ENCODE assay signal across 19 mouse cellular contexts in the genomic region with DNA sequence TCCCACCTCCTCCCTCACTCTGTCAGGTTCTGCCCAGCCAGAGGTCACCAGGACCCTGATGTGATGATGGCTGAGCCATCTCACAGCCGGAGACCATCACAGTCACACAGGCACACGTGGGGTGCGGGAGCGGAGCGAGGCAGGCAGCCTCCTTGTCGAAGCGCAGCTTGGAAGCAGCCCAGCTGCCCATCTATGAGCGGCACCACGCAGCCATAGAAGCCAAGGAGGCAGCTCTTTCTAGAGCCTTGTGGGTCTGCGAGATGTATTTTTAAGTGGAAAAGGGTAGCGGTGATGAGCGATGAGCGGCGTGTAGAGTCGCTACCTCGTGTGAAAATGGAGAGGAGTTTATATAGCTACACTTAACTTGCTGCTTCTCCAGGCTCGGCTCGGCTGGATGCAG. TPM values are rescaled to one million over a fixed set of nuclear protein-coding genes. Genes with fewer than 3 reads are reported as not detected.
A peak's percentile ranks its signal among the peaks of the same experiment; 100 is the strongest.
DNase-seq lines count a peak whose midpoint lies in the region; ATAC-seq and TF ChIP-seq lines count a peak whose summit lies in the region.
"Had no signal": no experiment of that assay in that cellular context is flagged by ENCODE, and none has a peak within 500 bp of the region (broad histone marks: within the 10 kb centered on the region; RNA-seq: fewer than 3 reads in every experiment).

No protein-coding gene starts in this region.

- intact Hi-C loops in heart, postnatal 36 days (cut with DNase I), result no loop called here

- peaks cover 22% of the 10 kb centered on the region; the same call in 1 of the 2 replicates for H3K27me3 ChIP-seq in heart, embryonic 16.5 days (ENCODE audit: control insufficient read depth, insufficient read depth, low read length)
- peaks cover 22% of the 10 kb centered on the region; the same call in 1 of the 2 replicates for H3K27me3 ChIP-seq in lung, embryonic 14.5 days (ENCODE audit: insufficient read depth, low read length)
- no peaks in the 10 kb centered on the region for H3K27me3 ChIP-seq in lung, postnatal 0 days (replicated peaks; ENCODE audit: insufficient read depth, low read length)
- peaks cover 4% of the 10 kb centered on the region for H3K27me3 ChIP-seq in stomach, embryonic 16.5 days (ENCODE audit: control insufficient read depth, insufficient read depth, low read length)

- no peak for TF ChIP-seq CTCF in lung, embryonic 14.5 days (IDR thresholded peaks at IDR 0.05; ENCODE audit: low read depth)
- no peak for TF ChIP-seq CTCF in lung, postnatal 0 days (IDR thresholded peaks at IDR 0.05)
- no peak for TF ChIP-seq CTCF in olfactory bulb, adult 2 months (IDR thresholded peaks at IDR 0.05; ENCODE audit: insufficient read depth, low read depth, low read length)

- 0 out of 2 replicates have a peak overlapping the region, but pooled peaks have one; percentile 12 for H3K9ac ChIP-seq in heart, embryonic 16.5 days (ENCODE audit: low read length)
- no peak overlapping the region for H3K9ac ChIP-seq in lung, embryonic 14.5 days
- H3K9ac ChIP-seq in lung, postnatal 0 days (replicated peaks; ENCODE audit: low read depth), result no peak overlapping the region
- no peak overlapping the region for H3K9ac ChIP-seq in stomach, embryonic 16.5 days (ENCODE audit: low read length)
- H3K9ac ChIP-seq: forebrain, embryonic 13.5 days; lung, embryonic 15.5 days had no signal

- no peak overlapping the region for H3K4me3 ChIP-seq in heart, embryonic 16.5 days (ENCODE audit: low read length)
- no peak overlapping the region for H3K4me3 ChIP-seq in lung, embryonic 14.5 days (ENCODE audit: low read depth, low read length)
- no peak overlapping the region for H3K4me3 ChIP-seq in lung, postnatal 0 days (ENCODE audit: low read depth, low read length)
- H3K4me3 ChIP-seq in olfactory bulb, adult 2 months (ENCODE audit: insufficient read depth, low read depth, low read length), result peak overlapping the region; percentile 2; the same call in 1 of the 2 replicates
- H3K4me3 ChIP-seq in stomach, embryonic 16.5 days (replicated peaks; ENCODE audit: low read length), result no peak overlapping the region
- H3K4me3 ChIP-seq: forebrain, embryonic 13.5 days; lung, embryonic 15.5 days had no signal

- H3K27ac ChIP-seq in heart, embryonic 16.5 days (ENCODE audit: low read length), result no peak overlapping the region
- no peak overlapping the region for H3K27ac ChIP-seq in lung, embryonic 14.5 days (ENCODE audit: low read depth)
- H3K27ac ChIP-seq in lung, postnatal 0 days (ENCODE audit: low read length), result no peak overlapping the region
- peak overlapping the region; percentile 97 for H3K27ac ChIP-seq in olfactory bulb, adult 2 months (ENCODE audit: insufficient read depth, low read depth, low read length)
- no peak overlapping the region for H3K27ac ChIP-seq in stomach, embryonic 16.5 days (ENCODE audit: low read length)
- H3K27ac ChIP-seq: forebrain, embryonic 13.5 days; lung, embryonic 15.5 days had no signal

- no peaks in the 10 kb centered on the region for H3K9me3 ChIP-seq in heart, embryonic 16.5 days (replicated peaks; ENCODE audit: control insufficient read depth, low read length)
- H3K9me3 ChIP-seq in lung, embryonic 14.5 days (ENCODE audit: low read depth, low read length), result no peaks in the 10 kb centered on the region
- no peaks in the 10 kb centered on the region for H3K9me3 ChIP-seq in lung, postnatal 0 days (ENCODE audit: low read length)
- H3K9me3 ChIP-seq in stomach, embryonic 16.5 days (replicated peaks; ENCODE audit: control insufficient read depth, low read length), result no peaks in the 10 kb centered on the region
- H3K9me3 ChIP-seq: forebrain, embryonic 13.5 days; lung, embryonic 15.5 days had no signal

- no peak for TF ChIP-seq POLR2A in olfactory bulb, adult 2 months (IDR thresholded peaks at IDR 0.05; ENCODE audit: insufficient read depth, low read depth, low read length)

- WGBS in heart, embryonic 16.5 days, result 29% methylated on average over 18 of the region's 18 CpGs
- WGBS in lung, embryonic 14.5 days, result 15% methylated on average over 18 of the region's 18 CpGs
- 23% methylated on average over 18 of the region's 18 CpGs for WGBS in lung, postnatal 0 days
- WGBS in olfactory bulb, adult 2 months, result 10% methylated on average over 18 of the region's 18 CpGs
- WGBS in stomach, embryonic 16.5 days, result 40% methylated on average over 18 of the region's 18 CpGs

- H3K4me2 ChIP-seq in heart, embryonic 16.5 days (ENCODE audit: low read depth, low read length), result peak overlapping the region; percentile 19; the same call in 1 of the 2 replicates
- 0 out of 2 replicates have a peak overlapping the region, but pooled peaks have one; percentile 24 for H3K4me2 ChIP-seq in lung, embryonic 14.5 days
- H3K4me2 ChIP-seq in lung, postnatal 0 days (replicated peaks; ENCODE audit: low read depth, low read length), result no peak overlapping the region
- 0 out of 2 replicates have a peak overlapping the region, but pooled peaks have one; percentile 11 for H3K4me2 ChIP-seq in stomach, embryonic 16.5 days (ENCODE audit: low read depth, low read length)
- H3K4me2 ChIP-seq: forebrain, embryonic 13.5 days; lung, embryonic 15.5 days had no signal

- H3K4me1 ChIP-seq in heart, embryonic 16.5 days (ENCODE audit: control insufficient read depth, insufficient read depth, low read length), result peaks cover 3% of the 10 kb centered on the region
- H3K4me1 ChIP-seq in lung, embryonic 14.5 days (ENCODE audit: insufficient read depth), result no peaks in the 10 kb centered on the region
- H3K4me1 ChIP-seq in lung, postnatal 0 days (ENCODE audit: insufficient read depth, low read depth, low read length), result no peaks in the 10 kb centered on the region
- peaks cover 85% of the 10 kb centered on the region for H3K4me1 ChIP-seq in olfactory bulb, adult 2 months (ENCODE audit: control insufficient read depth, insufficient read depth, low read length)
- H3K4me1 ChIP-seq in stomach, embryonic 16.5 days (ENCODE audit: control insufficient read depth, insufficient read depth, low read length), result no peaks in the 10 kb centered on the region
- H3K4me1 ChIP-seq: forebrain, embryonic 13.5 days; lung, embryonic 15.5 days had no signal

- TF ChIP-seq EP300 in lung, postnatal 0 days (IDR thresholded peaks at IDR 0.05), result no peak

- no peak for ATAC-seq in heart, embryonic 16.5 days (replicated peaks; ENCODE audit: extremely low read depth, insufficient read depth, low FRiP score)
- peak; percentile 47; the same call in 1 of the 2 replicates for ATAC-seq in lung, embryonic 14.5 days (ENCODE audit: insufficient read depth)
- ATAC-seq in lung, postnatal 0 days, result no peak
- no peak for ATAC-seq in stomach, embryonic 16.5 days (ENCODE audit: insufficient read depth, low FRiP score)
- ATAC-seq: forebrain, embryonic 13.5 days had no signal

- no peaks in the 10 kb centered on the region for H3K36me3 ChIP-seq in heart, embryonic 16.5 days (ENCODE audit: control insufficient read depth, insufficient read depth)
- H3K36me3 ChIP-seq in lung, embryonic 14.5 days (ENCODE audit: insufficient read depth), result no peaks in the 10 kb centered on the region
- H3K36me3 ChIP-seq in lung, postnatal 0 days (ENCODE audit: insufficient read depth, low read length), result no peaks in the 10 kb centered on the region
- H3K36me3 ChIP-seq in stomach, embryonic 16.5 days (ENCODE audit: control insufficient read depth, insufficient read depth, low read length), result no peaks in the 10 kb centered on the region
- H3K36me3 ChIP-seq: lung, embryonic 15.5 days had no signal

- DNase-seq in heart, postnatal 36 days, result no peak
- peak; percentile 48 for DNase-seq in lung, embryonic 14.5 days
- no peak for DNase-seq in lung, postnatal 0 days (ENCODE audit: low spot score)
- DNase-seq in retina, embryonic 14.5 days (ENCODE audit: low spot score), result no peak
- DNase-seq: gastrocnemius, postnatal 14 days; heart, postnatal 14 days; kidney, adult 18-20 months; kidney, postnatal 4 days; thymus, postnatal 14 days had no signal

RNA-seq across cellular contexts. Expression of a gene that starts 11.5 kb away (rescaled TPM):
- polyA plus RNA-seq in heart, embryonic 16.5 days (2015; fragmentation: Nextera tagmentation; extraction: Ambion mirVana), result 0.22 and 0.44 TPM in 2 replicates
- under 1 TPM in 1 of 2 experiments, not detected in 1; 0.11 TPM for total RNA-seq in heart, postnatal 36 days (2021)
- not detected in 2 replicates for polyA plus RNA-seq in lung, embryonic 14.5 days (2014; fragmentation: Nextera tagmentation; extraction: Ambion mirVana)
- polyA plus RNA-seq in lung, postnatal 0 days (2015; fragmentation: Nextera tagmentation; extraction: Ambion mirVana), result not detected in 2 replicates
- polyA plus RNA-seq in olfactory bulb, adult 2 months (2012; ENCODE audit: insufficient read depth, insufficient read length, low replicate concordance, missing spikeins), result 142 TPM in 1 of 2 replicates, not detected in the other
- not detected in 2 replicates for polyA plus RNA-seq in stomach, embryonic 16.5 days (2015; fragmentation: Nextera tagmentation; extraction: Ambion mirVana)
- total RNA-seq: CH12.LX; liver, adult 2 months; megakaryocyte, adult 5-6 weeks had no signal
- polyA plus RNA-seq: embryonic facial prominence, embryonic 11.5 days; forebrain, embryonic 13.5 days; liver, adult 2 months; neural tube, embryonic 14.5 days had no signal

RNA-seq across cellular contexts. Expression of a gene that starts 22.7 kb away (rescaled TPM):
- polyA plus RNA-seq in heart, embryonic 16.5 days (2015; fragmentation: Nextera tagmentation; extraction: Ambion mirVana), result 69.2 and 69.8 TPM in 2 replicates
- 1 to 10 TPM; 6.5 to 7.2 TPM for total RNA-seq in heart, postnatal 36 days (2021)
- 60.3 and 68.2 TPM in 2 replicates for polyA plus RNA-seq in lung, embryonic 14.5 days (2014; fragmentation: Nextera tagmentation; extraction: Ambion mirVana)
- 54.3 and 64.5 TPM in 2 replicates for polyA plus RNA-seq in lung, postnatal 0 days (2015; fragmentation: Nextera tagmentation; extraction: Ambion mirVana)
- not detected in 2 replicates for polyA plus RNA-seq in olfactory bulb, adult 2 months (2012; ENCODE audit: insufficient read depth, insufficient read length, low replicate concordance, missing spikeins)
- 109 and 111 TPM in 2 replicates for polyA plus RNA-seq in stomach, embryonic 16.5 days (2015; fragmentation: Nextera tagmentation; extraction: Ambion mirVana)
- total RNA-seq: megakaryocyte, adult 5-6 weeks had no signal

RNA-seq across cellular contexts. Expression of a gene that starts 38.2 kb away (rescaled TPM):
- polyA plus RNA-seq in heart, embryonic 16.5 days (2015; fragmentation: Nextera tagmentation; extraction: Ambion mirVana), result 54.0 and 70.2 TPM in 2 replicates
- total RNA-seq in heart, postnatal 36 days (2021), result 10 to 100 TPM; 55.8 to 60.5 TPM
- 93.2 and 99.6 TPM in 2 replicates for polyA plus RNA-seq in lung, embryonic 14.5 days (2014; fragmentation: Nextera tagmentation; extraction: Ambion mirVana)
- 67.2 and 72.4 TPM in 2 replicates for polyA plus RNA-seq in lung, postnatal 0 days (2015; fragmentation: Nextera tagmentation; extraction: Ambion mirVana)
- polyA plus RNA-seq in olfactory bulb, adult 2 months (2012; ENCODE audit: insufficient read depth, insufficient read length, low replicate concordance, missing spikeins), result not detected in 2 replicates
- polyA plus RNA-seq in stomach, embryonic 16.5 days (2015; fragmentation: Nextera tagmentation; extraction: Ambion mirVana), result 34.5 and 35.0 TPM in 2 replicates

RNA-seq across cellular contexts. Expression of a gene that starts 53.0 kb away (rescaled TPM):
- 30.8 and 30.9 TPM in 2 replicates for polyA plus RNA-seq in heart, embryonic 16.5 days (2015; fragmentation: Nextera tagmentation; extraction: Ambion mirVana)
- total RNA-seq in heart, postnatal 36 days (2021), result 10 to 100 TPM; 84.7 to 86.5 TPM
- polyA plus RNA-seq in lung, embryonic 14.5 days (2014; fragmentation: Nextera tagmentation; extraction: Ambion mirVana), result 78.9 and 83.8 TPM in 2 replicates
- polyA plus RNA-seq in lung, postnatal 0 days (2015; fragmentation: Nextera tagmentation; extraction: Ambion mirVana), result 28.3 and 39.6 TPM in 2 replicates
- polyA plus RNA-seq in olfactory bulb, adult 2 months (2012; ENCODE audit: insufficient read depth, insufficient read length, low replicate concordance, missing spikeins), result 399 and 583 TPM in 2 replicates
- 39.6 and 42.0 TPM in 2 replicates for polyA plus RNA-seq in stomach, embryonic 16.5 days (2015; fragmentation: Nextera tagmentation; extraction: Ambion mirVana)

Comparison
In these comparisons a context has a peak if more than half of its experiments do, and no peak if none do; other contexts are left out.
1. RNA of a gene that starts 11.5 kb away (polyA plus RNA-seq): 142 TPM in olfactory bulb, adult 2 months; 0.22 to 0.44 TPM in heart, embryonic 16.5 days, not detected in stomach, embryonic 16.5 days, not detected in lung, embryonic 14.5 days and not detected in lung, postnatal 0 days; every median in the first group is over 10 times any median in the second.
2. RNA of a gene that starts 22.7 kb away (polyA plus RNA-seq): 109 to 111 TPM in stomach, embryonic 16.5 days, 69.2 to 69.8 TPM in heart, embryonic 16.5 days, 54.3 to 64.5 TPM in lung, postnatal 0 days and 60.3 to 68.2 TPM in lung, embryonic 14.5 days; not detected in olfactory bulb, adult 2 months; every median in the first group is over 10 times any median in the second.